Mouse (Mus musculus): Measurements from ENCODE around the gene Shank2. TPM values are rescaled to one million over a fixed set of nuclear protein-coding genes. Genes with fewer than 3 reads are reported as not detected.
A peak's percentile ranks its signal among the peaks of the same experiment; 100 is the strongest.

Shank2 gene
- polyA plus RNA-seq, 1 experiment from 2014 or later, result 0.31 TPM

GRCm38 (mm10) chr7:144248686-144249422 is 247.1 kb downstream of the Shank2 start:
- DNase-seq (ENCODE audit: low spot score), result no peak
- H3K36me3 ChIP-seq, result no peaks in the 10 kb centered on the region
- H3K27me3 ChIP-seq (ENCODE audit: insufficient read depth, poor library complexity, severe bottlenecking), result no peaks in the 10 kb centered on the region
- H3K4me3 ChIP-seq, result no peak overlapping the region
- 43% methylated on average over 2 of the region's 2 CpGs for WGBS
- no peak overlapping the region for H3K27ac ChIP-seq
- no peaks in the 10 kb centered on the region for H3K9me3 ChIP-seq
- H3K4me1 ChIP-seq, result no peaks in the 10 kb centered on the region

GRCm38 (mm10) chr7:144250791-144251190 is 249.1 kb downstream of the Shank2 start:
- WGBS, result 58% methylated on average over 4 of the region's 4 CpGs
- H3K36me3 ChIP-seq, result no peaks in the 10 kb centered on the region
- no peaks in the 10 kb centered on the region for H3K9me3 ChIP-seq
- H3K27me3 ChIP-seq (ENCODE audit: insufficient read depth, poor library complexity, severe bottlenecking), result peaks cover 1% of the 10 kb centered on the region; the same call in 1 of the 2 replicates
- no peaks in the 10 kb centered on the region for H3K4me1 ChIP-seq
- no peak for DNase-seq (ENCODE audit: low spot score)
- H3K27ac ChIP-seq, result no peak overlapping the region
- H3K4me3 ChIP-seq, result no peak overlapping the region

GRCm38 (mm10) chr7:144251250-144251649 is 249.5 kb downstream of the Shank2 start:
- Histone ChIP-seq H3K36me3 (no peaks in the 10 kb centered on the region), H3K4me3 (no peak overlapping the region), H3K9me3 (no peaks in the 10 kb centered on the region), H3K4me1 (no peaks in the 10 kb centered on the region), H3K27ac (no peak overlapping the region), H3K27me3 (ENCODE audit: insufficient read depth, poor library complexity, severe bottlenecking) (peaks cover 5% of the 10 kb centered on the region; the same call in 1 of the 2 replicates)
- no peak for DNase-seq (ENCODE audit: low spot score)
- WGBS, result 51% methylated on average over 6 of the region's 6 CpGs

- no peak overlapping the region for H3K27ac ChIP-seq
- H3K36me3 ChIP-seq, result no peaks in the 10 kb centered on the region
- DNase-seq (ENCODE audit: low spot score), result no peak
- 39% methylated on average over 8 of the region's 8 CpGs for WGBS
- H3K9me3 ChIP-seq, result no peaks in the 10 kb centered on the region
- no peaks in the 10 kb centered on the region for H3K4me1 ChIP-seq
- no peak overlapping the region for H3K4me3 ChIP-seq
- peaks cover 8% of the 10 kb centered on the region; the same call in 1 of the 2 replicates for H3K27me3 ChIP-seq (ENCODE audit: insufficient read depth, poor library complexity, severe bottlenecking)
Measured at GRCm38 (mm10) chr7:144254674-144255246, 253.0 kb downstream of the Shank2 start.

GRCm38 (mm10) chr7:144257821-144258220 is 256.1 kb downstream of the Shank2 start:
- WGBS, result 71% methylated on average over 7 of the region's 7 CpGs
- Histone ChIP-seq H3K9me3 (no peaks in the 10 kb centered on the region), H3K27ac (no peak overlapping the region), H3K27me3 (ENCODE audit: insufficient read depth, poor library complexity, severe bottlenecking) (peaks cover 8% of the 10 kb centered on the region; the same call in 1 of the 2 replicates), H3K4me1 (no peaks in the 10 kb centered on the region), H3K36me3 (no peaks in the 10 kb centered on the region), H3K4me3 (no peak overlapping the region)
- DNase-seq (ENCODE audit: low spot score), result no peak

- no peaks in the 10 kb centered on the region for H3K9me3 ChIP-seq
- 61% methylated on average over 4 of the region's 4 CpGs for WGBS
- H3K4me3 ChIP-seq, result no peak overlapping the region
- no peak overlapping the region for H3K27ac ChIP-seq
- H3K36me3 ChIP-seq, result no peaks in the 10 kb centered on the region
- no peaks in the 10 kb centered on the region for H3K4me1 ChIP-seq
- DNase-seq (ENCODE audit: low spot score), result no peak
- H3K27me3 ChIP-seq (ENCODE audit: insufficient read depth, poor library complexity, severe bottlenecking), result peaks cover 8% of the 10 kb centered on the region; the same call in 1 of the 2 replicates
Measured at GRCm38 (mm10) chr7:144258332-144258731, 256.6 kb downstream of the Shank2 start.

GRCm38 (mm10) chr7:144262666-144263065 is 260.9 kb downstream of the Shank2 start:
- H3K4me1 ChIP-seq, result no peaks in the 10 kb centered on the region
- no peak overlapping the region for H3K4me3 ChIP-seq
- WGBS, result 66% methylated on average over 6 of the region's 6 CpGs
- no peak for DNase-seq (ENCODE audit: low spot score)
- H3K27me3 ChIP-seq (ENCODE audit: insufficient read depth, poor library complexity, severe bottlenecking), result peaks cover 3% of the 10 kb centered on the region; the same call in 1 of the 2 replicates
- H3K27ac ChIP-seq, result no peak overlapping the region
- H3K9me3 ChIP-seq, result no peaks in the 10 kb centered on the region
- H3K36me3 ChIP-seq, result no peaks in the 10 kb centered on the region

- no peaks in the 10 kb centered on the region for H3K4me1 ChIP-seq
- H3K27ac ChIP-seq, result no peak overlapping the region
- H3K27me3 ChIP-seq (ENCODE audit: insufficient read depth, poor library complexity, severe bottlenecking), result 0 out of 2 replicates have a peak, but pooled peaks cover 7% of the 10 kb centered on the region
- 62% methylated on average over 7 of the region's 7 CpGs for WGBS
- DNase-seq (ENCODE audit: low spot score), result no peak
- no peaks in the 10 kb centered on the region for H3K9me3 ChIP-seq
- no peaks in the 10 kb centered on the region for H3K36me3 ChIP-seq
- no peak overlapping the region for H3K4me3 ChIP-seq
Measured at GRCm38 (mm10) chr7:144266745-144267144, 265.0 kb downstream of the Shank2 start.

GRCm38 (mm10) chr7:144268329-144268728 is 266.6 kb downstream of the Shank2 start:
- WGBS, result 62% methylated on average over 7 of the region's 7 CpGs
- 0 out of 2 replicates have a peak, but pooled peaks cover 7% of the 10 kb centered on the region for H3K27me3 ChIP-seq (ENCODE audit: insufficient read depth, poor library complexity, severe bottlenecking)
- H3K4me1 ChIP-seq, result no peaks in the 10 kb centered on the region
- no peaks in the 10 kb centered on the region for H3K9me3 ChIP-seq
- H3K36me3 ChIP-seq, result no peaks in the 10 kb centered on the region
- H3K4me3 ChIP-seq, result no peak overlapping the region
- H3K27ac ChIP-seq, result no peak overlapping the region
- no peak for DNase-seq (ENCODE audit: low spot score)

GRCm38 (mm10) chr7:144268778-144269177 is 267.1 kb downstream of the Shank2 start:
- Histone ChIP-seq H3K27me3 (ENCODE audit: insufficient read depth, poor library complexity, severe bottlenecking) (0 out of 2 replicates have a peak, but pooled peaks cover 7% of the 10 kb centered on the region), H3K4me3 (no peak overlapping the region), H3K9me3 (no peaks in the 10 kb centered on the region), H3K27ac (no peak overlapping the region), H3K36me3 (no peaks in the 10 kb centered on the region), H3K4me1 (no peaks in the 10 kb centered on the region)
- no peak for DNase-seq (ENCODE audit: low spot score)
- WGBS, result 69% methylated on average over 4 of the region's 4 CpGs

GRCm38 (mm10) chr7:144271074-144271473 is 269.3 kb downstream of the Shank2 start:
- H3K4me1 ChIP-seq, result no peaks in the 10 kb centered on the region
- no peaks in the 10 kb centered on the region for H3K36me3 ChIP-seq
- 72% methylated on average over 2 of the region's 2 CpGs for WGBS
- H3K9me3 ChIP-seq, result no peaks in the 10 kb centered on the region
- DNase-seq (ENCODE audit: low spot score), result no peak
- H3K27me3 ChIP-seq (ENCODE audit: insufficient read depth, poor library complexity, severe bottlenecking), result 0 out of 2 replicates have a peak, but pooled peaks cover 7% of the 10 kb centered on the region
- no peak overlapping the region for H3K4me3 ChIP-seq
- no peak overlapping the region for H3K27ac ChIP-seq

- peaks cover 18% of the 10 kb centered on the region for H3K27me3 ChIP-seq (ENCODE audit: insufficient read depth, poor library complexity, severe bottlenecking)
- H3K36me3 ChIP-seq, result no peaks in the 10 kb centered on the region
- WGBS, result 67% methylated on average over 4 of the region's 4 CpGs
- no peak overlapping the region for H3K27ac ChIP-seq
- DNase-seq (ENCODE audit: low spot score), result no peak
- no peaks in the 10 kb centered on the region for H3K9me3 ChIP-seq
- no peak overlapping the region for H3K4me3 ChIP-seq
- peaks cover 9% of the 10 kb centered on the region; the same call in 1 of the 2 replicates for H3K4me1 ChIP-seq
Measured at GRCm38 (mm10) chr7:144278703-144279102, 277.0 kb downstream of the Shank2 start.

- DNase-seq (ENCODE audit: low spot score), result no peak
- H3K27me3 ChIP-seq (ENCODE audit: insufficient read depth, poor library complexity, severe bottlenecking), result peaks cover 46% of the 10 kb centered on the region
- no peaks in the 10 kb centered on the region for H3K36me3 ChIP-seq
- 14% methylated on average over 6 of the region's 6 CpGs for WGBS
- H3K9me3 ChIP-seq, result no peaks in the 10 kb centered on the region
- H3K27ac ChIP-seq, result peak overlapping the region; percentile 77
- peak overlapping the region; percentile 63 for H3K4me3 ChIP-seq
- H3K4me1 ChIP-seq, result peaks cover 20% of the 10 kb centered on the region
Measured at GRCm38 (mm10) chr7:144283701-144284100, 282.0 kb downstream of the Shank2 start.

All from heart, embryonic 10.5 days (tissue).